In genomic region chr6:86806455-86807086, GRCm38 (mm10) we compare ENCODE assay signal across 7 mouse cellular contexts. TPM values are rescaled to one million over a fixed set of nuclear protein-coding genes. Genes with fewer than 3 reads are reported as not detected.
A peak's percentile ranks its signal among the peaks of the same experiment; 100 is the strongest.
DNase-seq lines count a peak whose midpoint lies in the region; ATAC-seq and TF ChIP-seq lines count a peak whose summit lies in the region.

No protein-coding gene starts in this region.

- H3K4me1 ChIP-seq in intestine, embryonic 14.5 days (replicated peaks; ENCODE audit: control insufficient read depth, insufficient read depth, low read length), result no peaks in the 10 kb centered on the region
- peaks cover 17% of the 10 kb centered on the region; the same call in 1 of the 2 replicates for H3K4me1 ChIP-seq in small intestine, adult 2 months (ENCODE audit: control insufficient read depth, insufficient read depth, insufficient read length, low read length)

- peak; percentile 62 for DNase-seq in T-cell, adult 2 months (ENCODE audit: low spot score)
- peak; percentile 72 for DNase-seq in cerebellum, adult 8-10 months
- peak; percentile 75 for DNase-seq in gastrocnemius, adult 18-20 months (ENCODE audit: low spot score)
- peak; percentile 77 for DNase-seq in intestine, embryonic 14.5 days (ENCODE audit: low spot score)
- peak; percentile 78 to 80 for DNase-seq in left cerebral cortex, adult 2 months (ENCODE audit: extremely low spot score in 1 of 2, low spot score in 2 of 2)

- H3K4me2 ChIP-seq in intestine, embryonic 14.5 days (ENCODE audit: low read length), result no peak overlapping the region

- intact Hi-C loops in left cerebral cortex, adult 2 months (cut with DNase I), result loop anchor here (1.0 kb wide), 1 partner anchor 59 kb away; no protein-coding TSS in a partner anchor

- no peaks in the 10 kb centered on the region for H3K27me3 ChIP-seq in intestine, embryonic 14.5 days (replicated peaks; ENCODE audit: control insufficient read depth, insufficient read depth, low read length)
- H3K27me3 ChIP-seq in small intestine, adult 2 months (ENCODE audit: control insufficient read depth, insufficient read depth, low read length), result no peaks in the 10 kb centered on the region

- TF ChIP-seq POLR2A in small intestine, adult 2 months (IDR thresholded peaks at IDR 0.05; ENCODE audit: low read depth, low read length), result no peak

- ATAC-seq in intestine, embryonic 14.5 days (replicated peaks; ENCODE audit: low FRiP score, low TSS enrichment, low read depth), result peak; percentile 65; the same call in 1 of the 2 replicates
- peak; percentile 57 for ATAC-seq in megakaryocyte-erythroid progenitor cell, adult 5-6 weeks (replicated peaks; ENCODE audit: low FRiP score, low TSS enrichment, poor library complexity, severe bottlenecking)

- H3K9ac ChIP-seq in intestine, embryonic 14.5 days (ENCODE audit: low read length), result no peak overlapping the region

- H3K9me3 ChIP-seq in intestine, embryonic 14.5 days (ENCODE audit: control insufficient read depth, low read length), result no peaks in the 10 kb centered on the region

- no peaks in the 10 kb centered on the region for H3K36me3 ChIP-seq in intestine, embryonic 14.5 days (ENCODE audit: control insufficient read depth, insufficient read depth, low read length)
- no peaks in the 10 kb centered on the region for H3K36me3 ChIP-seq in small intestine, adult 2 months (ENCODE audit: control insufficient read depth, insufficient read depth, low read length)

- H3K4me3 ChIP-seq in intestine, embryonic 14.5 days (ENCODE audit: low read depth, low read length), result no peak overlapping the region
- no peak overlapping the region for H3K4me3 ChIP-seq in left cerebral cortex, adult 2 months
- H3K4me3 ChIP-seq in small intestine, adult 2 months (ENCODE audit: low read depth, low read length), result no peak overlapping the region

- peak; percentile 99 for TF ChIP-seq CTCF in left cerebral cortex, adult 2 months (IDR thresholded peaks at IDR 0.05)
- TF ChIP-seq CTCF in small intestine, adult 2 months (IDR thresholded peaks at IDR 0.05; ENCODE audit: extremely low read depth, insufficient read length, insufficient replicate concordance, low read depth, low read length), result peak; percentile 98

- H3K27ac ChIP-seq in intestine, embryonic 14.5 days (ENCODE audit: low read depth), result no peak overlapping the region
- H3K27ac ChIP-seq in left cerebral cortex, adult 2 months, result no peak overlapping the region
- no peak overlapping the region for H3K27ac ChIP-seq in small intestine, adult 2 months (ENCODE audit: insufficient read depth, low read depth, low read length)

- WGBS in intestine, embryonic 14.5 days, result 0% methylated on average over 5 of the region's 5 CpGs
- under 1% methylated on average over 5 of the region's 5 CpGs for WGBS in small intestine, adult 2 months

RNA-seq across cellular contexts. Expression of gene Anxa4, which starts 13.2 kb away (rescaled TPM):
- 10 to 100 TPM; 14.6 to 28.1 TPM for total RNA-seq in gastrocnemius, adult 18-20 months (2021)
- 166 and 167 TPM in 2 replicates for polyA plus RNA-seq in intestine, embryonic 14.5 days (2014; fragmentation: Nextera tagmentation; extraction: Ambion mirVana)
- 1 to 10 TPM; 6.5 to 7.7 TPM for total RNA-seq in left cerebral cortex, adult 2 months (2021)
- total RNA-seq in megakaryocyte-erythroid progenitor cell, adult 5-6 weeks (2014; fragmentation: Nextera tagmentation), result 8.7 and 10.9 TPM in 2 replicates
- total RNA-seq in megakaryocyte-erythroid progenitor cell, adult 5-6 weeks (2017), result 15.2 and 19.4 TPM in 2 replicates
- polyA plus RNA-seq in small intestine, adult 2 months (2012; rRNA removed), result 89.9 and 634 TPM in 2 replicates

RNA-seq across cellular contexts. Expression of gene Aak1, which starts 42.7 kb away (rescaled TPM):
- total RNA-seq in gastrocnemius, adult 18-20 months (2021), result 10 to 100 TPM; 30.5 to 46.5 TPM
- 14.0 and 14.7 TPM in 2 replicates for polyA plus RNA-seq in intestine, embryonic 14.5 days (2014; fragmentation: Nextera tagmentation; extraction: Ambion mirVana)
- 100 to 1,000 TPM; 442 to 463 TPM for total RNA-seq in left cerebral cortex, adult 2 months (2021)
- total RNA-seq in megakaryocyte-erythroid progenitor cell, adult 5-6 weeks (2014; fragmentation: Nextera tagmentation), result 23.7 and 33.3 TPM in 2 replicates
- 7.0 and 7.9 TPM in 2 replicates for total RNA-seq in megakaryocyte-erythroid progenitor cell, adult 5-6 weeks (2017)
- 10.5 and 22.8 TPM in 2 replicates for polyA plus RNA-seq in small intestine, adult 2 months (2012; rRNA removed)

Comparison
In these comparisons a context has a peak if more than half of its experiments do, and no peak if none do; other contexts are left out.
1. RNA of gene Aak1, which starts 42.7 kb away (total RNA-seq): 442 to 463 TPM in left cerebral cortex, adult 2 months; 30.5 to 46.5 TPM in gastrocnemius, adult 18-20 months and 7.0 to 33.3 TPM in megakaryocyte-erythroid progenitor cell, adult 5-6 weeks; every median in the first group is over 4 times any median in the second.
2. Peak in every context shown above with its lines, with median percentiles within 50 percentile points of each other: DNase-seq.